Mouse (Mus musculus) left cerebral cortex, adult 9 months (tissue): ENCODE results near the gene Acoxl.

Experiments
- DNase-seq, 2 experiments: peaks; one replicate each; pipeline ENCODE4 v3.0.0; 2022; ENCODE audit warnings: low spot score in 2 of 2

Gene Acoxl

DNA sequence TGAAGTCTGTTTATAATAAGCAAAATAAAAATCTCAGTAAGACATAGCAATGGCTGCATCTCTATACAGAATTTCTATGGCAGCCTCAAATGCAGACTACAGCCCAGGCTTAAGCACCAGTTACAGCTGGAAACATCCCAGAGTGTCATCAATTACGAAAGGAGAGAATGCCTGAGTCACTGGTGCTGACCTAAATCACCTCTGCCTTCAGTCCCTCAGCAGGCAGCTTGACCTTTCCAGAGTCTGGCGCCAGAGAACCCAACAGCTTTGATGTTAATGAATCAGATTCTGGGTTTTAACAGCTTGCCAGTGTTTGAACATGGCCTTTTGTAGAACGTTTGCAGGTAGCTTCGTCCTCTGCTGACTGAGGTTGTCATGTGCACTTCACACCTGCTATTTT is 193.4 kb downstream of the Acoxl start:
- DNase-seq, result no peak

DNA sequence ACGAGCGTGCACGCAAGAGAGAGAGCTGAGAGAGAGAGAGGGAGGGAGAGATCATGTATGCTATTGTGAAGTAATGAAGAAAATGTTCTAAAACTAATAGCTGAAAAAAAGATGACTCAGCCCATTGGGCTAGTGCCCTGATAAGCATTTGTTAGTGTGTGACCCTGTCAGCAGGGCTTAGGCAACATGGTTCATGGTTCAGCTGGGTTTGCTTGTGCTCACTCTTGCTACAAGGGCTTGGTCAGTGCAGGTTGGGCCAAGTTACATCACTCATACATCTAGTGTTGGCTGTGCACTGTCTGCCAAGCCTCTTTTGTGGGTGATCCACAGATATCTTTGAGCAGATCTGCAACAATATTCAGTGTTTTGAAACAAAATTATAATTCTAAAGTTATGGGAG is 194.8 kb downstream of the Acoxl start:
- no peak for DNase-seq

DNA sequence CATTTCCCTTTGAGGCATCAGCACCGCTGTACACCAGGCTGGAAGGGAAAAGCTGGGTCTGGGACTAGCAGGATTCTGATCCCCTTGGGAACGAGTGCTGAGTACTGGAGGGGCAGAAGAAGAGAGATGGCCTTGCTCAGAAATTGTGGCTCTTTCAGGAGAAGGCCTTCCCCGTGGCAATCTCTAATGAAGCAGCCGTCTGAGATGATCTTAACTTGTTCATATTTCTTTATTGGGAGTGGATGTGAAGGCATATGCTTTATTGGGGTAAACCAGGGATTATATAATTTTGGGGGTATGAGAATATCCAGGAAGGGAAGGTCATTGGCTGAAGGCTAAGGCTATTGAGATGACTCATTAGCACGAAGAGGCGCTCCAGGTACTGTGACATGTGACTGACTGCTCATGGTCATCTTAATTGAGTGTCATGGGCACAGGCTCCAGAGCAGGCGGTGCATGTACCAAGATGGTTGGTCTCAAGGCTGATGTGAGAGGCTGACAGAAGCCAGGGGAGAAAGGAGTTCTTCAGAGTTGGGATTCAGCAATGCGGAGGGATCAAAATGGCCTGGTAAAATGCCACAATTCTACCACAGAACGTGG is 195.5 kb downstream of the Acoxl start:
- no peak for DNase-seq

DNA sequence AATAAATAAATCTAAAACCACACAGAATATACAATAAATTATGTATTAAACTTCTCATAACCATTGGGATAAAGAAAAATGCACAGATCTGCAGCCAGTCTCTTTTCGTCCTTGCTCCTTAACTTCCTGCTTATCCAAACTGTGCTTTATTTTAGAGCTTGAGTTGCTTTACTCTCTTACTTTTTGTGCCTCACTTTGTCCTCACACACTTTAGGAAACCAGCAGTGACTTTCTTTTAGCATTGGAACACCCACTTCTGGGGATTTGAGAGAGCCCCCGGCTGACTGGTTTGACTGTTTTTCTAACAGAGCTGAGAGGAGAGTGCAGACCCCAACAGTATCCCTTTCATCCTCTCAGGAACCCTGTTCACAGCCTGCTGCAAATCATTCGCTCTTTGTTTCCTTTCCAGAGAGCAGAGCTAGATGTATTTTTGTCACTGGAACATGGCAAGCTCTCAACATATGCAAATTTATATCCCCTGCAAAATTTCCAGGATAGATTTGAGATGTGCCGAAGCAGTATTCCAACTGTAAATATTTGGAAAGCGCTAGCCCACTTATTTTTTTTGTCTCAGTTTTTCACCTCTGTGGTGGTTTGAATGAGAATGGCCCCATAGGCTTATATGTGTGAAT is 199.7 kb downstream of the Acoxl start:
- peak in 1 of 2 experiments; percentile 7 for DNase-seq

DNA sequence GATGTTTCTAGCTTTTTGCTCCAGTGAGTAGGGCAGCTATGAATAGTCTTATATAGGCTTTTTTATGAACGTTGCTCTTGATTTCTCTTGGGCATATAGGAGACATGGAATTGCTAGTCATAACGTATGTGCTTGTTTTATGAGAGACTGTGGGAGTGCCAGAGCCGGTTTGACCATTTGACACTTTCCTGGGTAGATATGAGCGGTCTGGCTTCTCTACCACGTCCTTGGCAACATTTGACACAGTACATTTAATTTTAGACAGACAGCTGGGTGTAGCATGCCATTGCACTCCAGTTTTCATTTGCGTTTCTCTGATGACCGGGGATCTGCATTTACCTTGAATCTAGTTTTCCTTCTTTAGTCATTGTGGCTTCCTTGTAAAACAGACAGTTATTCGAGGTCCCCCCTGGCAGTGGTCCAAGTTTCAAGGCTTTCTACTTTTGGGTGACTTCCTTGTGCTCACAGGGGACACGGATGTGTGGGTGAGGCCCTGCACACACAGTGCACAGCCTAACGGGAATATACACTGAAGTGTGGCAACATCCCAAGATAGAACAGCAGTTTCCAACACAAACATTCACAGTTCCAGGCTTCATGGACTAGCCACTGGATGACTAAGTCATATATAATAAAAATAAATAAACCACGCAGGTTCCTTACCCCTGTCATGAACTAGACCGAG is 202.5 kb downstream of the Acoxl start:
- DNase-seq, result peak in 1 of 2 experiments; percentile 23

DNA sequence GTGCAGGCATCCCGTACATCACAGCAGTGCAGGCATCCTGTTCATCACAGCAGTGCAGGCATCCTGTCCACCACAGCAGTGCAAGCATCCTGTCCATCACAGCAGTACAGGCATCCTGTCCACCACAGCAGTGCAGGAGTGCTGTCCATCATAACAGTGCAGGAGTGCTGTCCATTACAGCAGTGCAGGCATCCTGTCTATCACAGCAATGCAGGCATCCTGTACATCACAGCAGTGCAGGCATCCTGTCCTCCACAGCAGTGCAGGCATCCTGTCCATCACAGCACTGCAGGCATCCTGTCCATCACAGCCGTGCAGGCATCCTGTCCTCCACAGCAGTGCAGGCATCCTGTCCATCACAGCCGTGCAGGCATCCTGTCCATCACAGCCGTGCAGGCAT is 207.8 kb downstream of the Acoxl start:
- DNase-seq, result no peak

- no peak for DNase-seq
Measured at GRCm38 (mm10) chr2:128054905-128055304, 216.2 kb downstream of the Acoxl start.

DNA sequence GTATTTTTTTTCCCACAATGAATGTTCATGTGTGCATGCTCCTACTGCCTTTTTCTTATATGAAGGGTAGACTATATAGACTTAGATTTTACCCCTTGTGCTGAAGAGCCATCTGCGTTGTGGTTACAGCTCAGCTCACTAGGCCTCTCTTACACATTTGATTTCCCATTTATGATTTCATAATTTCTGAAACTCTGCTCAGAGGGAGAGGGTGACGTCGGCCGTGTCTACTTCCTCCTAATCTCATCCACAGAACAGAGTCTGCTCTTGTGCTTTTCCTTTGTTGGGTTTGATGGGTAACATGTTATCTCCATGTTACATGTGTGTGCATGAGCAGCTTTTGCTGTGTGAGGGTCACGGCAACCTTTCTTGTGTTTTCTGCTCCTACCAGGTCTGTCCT is 219.2 kb downstream of the Acoxl start:
- no peak for DNase-seq

- no peak for DNase-seq
Measured at GRCm38 (mm10) chr2:128058627-128059026, 220.0 kb downstream of the Acoxl start.

DNA sequence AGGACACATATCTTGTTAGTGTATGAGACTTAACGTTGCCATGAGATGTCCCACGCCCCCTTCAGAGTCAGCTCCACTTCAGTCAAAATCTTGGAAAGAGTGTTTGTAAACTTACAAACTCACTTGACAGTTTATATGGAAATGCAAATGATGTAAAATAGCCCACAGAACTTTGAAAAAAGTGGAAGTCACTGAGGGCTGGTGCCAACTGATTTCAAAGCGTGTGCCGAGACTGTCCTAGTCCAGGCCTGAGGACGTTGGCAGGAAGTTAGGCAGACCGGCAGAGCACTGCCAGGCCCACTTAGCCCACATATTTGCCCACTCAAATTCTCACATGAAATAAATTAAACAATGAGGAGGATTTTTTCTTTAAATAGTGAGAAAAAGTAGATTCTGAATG is 221.5 kb downstream of the Acoxl start:
- no peak for DNase-seq

DNA sequence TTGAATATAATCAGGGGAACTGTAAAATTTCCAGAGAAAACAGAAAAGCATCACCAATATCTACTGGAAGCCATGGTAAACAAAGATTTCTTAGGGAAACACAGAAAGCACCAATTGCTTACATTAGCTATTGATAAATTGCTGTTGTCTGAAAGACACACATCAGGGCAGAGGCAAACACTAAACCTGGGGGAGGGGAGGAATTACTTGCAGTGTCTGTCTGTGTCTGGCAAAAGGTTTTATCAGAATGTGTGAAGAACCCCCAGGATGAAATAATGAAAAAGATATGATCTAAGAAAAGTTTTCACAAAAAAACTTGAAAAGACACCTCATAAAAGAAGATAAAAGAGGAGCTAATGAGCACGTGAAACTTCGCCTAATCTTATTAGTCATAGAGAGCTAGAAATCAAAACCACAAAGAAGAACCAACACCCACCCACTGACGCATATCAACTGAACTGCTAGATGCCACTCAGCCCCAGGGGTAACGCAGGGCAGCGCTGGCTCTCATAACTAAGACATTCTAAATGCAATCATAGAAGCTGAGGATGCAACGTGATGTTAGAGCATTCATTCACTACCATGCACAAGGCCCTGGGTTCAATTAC is 222.1 kb downstream of the Acoxl start:
- no peak for DNase-seq

GRCm38 (mm10) chr2:128061491-128061890 is 222.8 kb downstream of the Acoxl start:
- DNase-seq, result no peak

GRCm38 (mm10) chr2:128062756-128063155 is 224.1 kb downstream of the Acoxl start:
- no peak for DNase-seq

GRCm38 (mm10) chr2:128065013-128065412 is 226.3 kb downstream of the Acoxl start:
- DNase-seq, result peak in 1 of 2 experiments; percentile 13

DNA sequence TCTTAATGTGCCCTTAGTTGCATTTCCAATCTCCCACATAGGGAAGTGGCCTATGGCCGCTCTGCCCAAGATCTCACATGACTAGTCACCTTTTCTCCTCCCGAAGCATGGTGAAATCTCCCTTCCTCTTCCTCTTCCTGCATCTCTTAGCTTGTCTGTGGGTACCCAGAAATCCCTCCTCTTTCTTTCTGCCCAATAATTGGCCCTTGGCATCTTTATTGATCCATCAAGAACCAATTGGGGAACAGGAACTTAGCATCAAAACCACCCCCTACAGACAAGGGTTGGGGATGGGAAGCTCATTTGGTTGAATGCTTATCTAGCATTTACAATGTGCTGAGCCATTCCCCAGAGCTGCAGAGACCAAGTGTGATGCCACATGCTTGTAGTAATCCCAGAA is 226.9 kb downstream of the Acoxl start:
- DNase-seq, result no peak

GRCm38 (mm10) chr2:128067162-128067561 is 228.5 kb downstream of the Acoxl start:
- DNase-seq, result peak in 1 of 2 experiments; percentile 12

GRCm38 (mm10) chr2:128067596-128067995 is 228.9 kb downstream of the Acoxl start:
- DNase-seq, result no peak

GRCm38 (mm10) chr2:128068176-128068575 is 229.5 kb downstream of the Acoxl start:
- no peak for DNase-seq

DNA sequence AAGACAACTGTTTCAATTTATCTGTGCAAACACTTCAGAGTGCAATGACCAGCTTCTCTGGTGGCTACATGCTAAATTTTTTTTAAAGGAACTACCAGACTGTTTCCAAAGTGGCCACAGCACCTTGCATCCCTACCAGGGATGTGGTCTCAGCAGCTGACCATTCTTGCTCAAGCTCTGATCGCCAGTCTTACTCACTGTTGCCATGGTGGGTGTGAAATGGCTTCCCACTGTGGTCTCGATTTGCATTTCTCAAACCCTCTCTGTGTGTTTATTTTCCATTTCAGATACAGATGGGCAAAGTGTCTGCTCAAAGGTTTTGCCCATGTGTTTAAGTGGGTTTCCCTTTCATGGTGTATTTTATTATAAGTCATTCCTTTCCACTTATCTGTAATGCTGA is 230.3 kb downstream of the Acoxl start:
- no peak for DNase-seq

- no peak for DNase-seq
Measured at GRCm38 (mm10) chr2:128071791-128072190, 233.1 kb downstream of the Acoxl start.

- DNase-seq, result no peak
Measured at GRCm38 (mm10) chr2:128072944-128073343, 234.3 kb downstream of the Acoxl start.

- DNase-seq, result no peak
Measured at GRCm38 (mm10) chr2:128073603-128074002, 234.9 kb downstream of the Acoxl start.

GRCm38 (mm10) chr2:128076936-128077335 is 238.3 kb downstream of the Acoxl start:
- no peak for DNase-seq
